Mouse (Mus musculus) frontal cortex, adult 2 months (tissue): ENCODE results near the gene Fndc1. TPM values are rescaled to one million over a fixed set of nuclear protein-coding genes. Genes with fewer than 3 reads are reported as not detected.

ENCODE experiments used
- DNase-seq, 2 experiments: peaks; one replicate each; pipeline ENCODE4 v3.0.0; 2022; ENCODE audit warnings: low spot score in 1 of 2; ENCODE audit errors: extremely low spot score in 1 of 2
- polyA plus RNA-seq: library from polyadenylated mRNA; depleted of rRNA; stranded (reverse); fragments of >200 nt; gene quantifications from 2 replicates; pipeline ENCODE4 v1.2.3, GENCODE M21; 2012; rRNA removed

Gene Fndc1
- polyA plus RNA-seq, 1 experiment, result 7.6 TPM

- DNase-seq, result no peak
Measured at GRCm38 (mm10) chr17:7713020-7713419, 114.1 kb downstream of the Fndc1 start.

- DNase-seq, result no peak
Measured at GRCm38 (mm10) chr17:7707073-7707472, 120.0 kb downstream of the Fndc1 start.

DNA sequence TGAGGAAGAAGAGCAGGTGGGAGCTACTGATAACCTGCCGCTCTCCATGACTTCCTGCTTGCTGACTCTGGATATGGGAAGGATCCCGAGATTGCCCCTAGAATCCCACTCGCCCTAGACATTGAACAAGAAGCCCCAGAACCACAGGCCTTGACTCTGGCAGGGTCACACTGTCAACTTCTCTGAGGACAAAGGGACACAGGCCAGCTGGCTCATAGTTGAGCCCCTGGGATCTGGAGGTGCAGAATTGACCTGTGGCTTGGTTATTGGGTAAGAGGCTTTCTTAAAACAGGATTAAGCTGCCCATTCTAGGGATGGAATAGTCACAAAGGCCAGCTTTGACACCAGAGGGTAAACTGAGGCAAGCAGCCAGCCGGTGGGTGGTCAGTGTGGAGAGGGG, 136.8 kb downstream of the Fndc1 start:
- DNase-seq, result no peak

Other genes starting within 250 kb of the Fndc1 start
- gene Tagap, start 98.7 kb upstream of the Fndc1 start, polyA plus RNA-seq, result 0.65 and 0.78 TPM in 2 replicates
- gene Rsph3a, start 118.3 kb upstream of the Fndc1 start, polyA plus RNA-seq, result 39.1 and 40.0 TPM in 2 replicates